Mouse (Mus musculus) intestine, embryonic 16.5 days (tissue): ENCODE data around the gene Sarm1. TPM values are rescaled to one million over a fixed set of nuclear protein-coding genes. Genes with fewer than 3 reads are reported as not detected.

Experiments
- ATAC-seq: fragments of 200-750 bp; cut with Nextera tagmentation; 2 replicates; pipeline ENCODE4 v1.8.0; 2017; ENCODE audit warnings: moderate TSS enrichment, moderate library complexity
- H3K27ac ChIP-seq: fragments of 300-500 bp; sonication (generic); 2 replicates; pipeline ENCODE4 v1.5.1; 2014; ENCODE audit warnings: mild to moderate bottlenecking, low read length
- H3K27me3 ChIP-seq: fragments of 300-500 bp; sonication (generic); replicated peaks from 2 replicates; pipeline ENCODE4 v1.6.1; 2014; ENCODE audit warnings: low read length, control low read depth, mixed read lengths; ENCODE audit not compliant: control insufficient read depth, insufficient read depth
- H3K36me3 ChIP-seq: fragments of 300-500 bp; sonication (generic); 2 replicates; pipeline ENCODE4 v1.6.1; 2014; ENCODE audit warnings: low read length, control low read depth; ENCODE audit not compliant: control insufficient read depth, insufficient read depth
- H3K4me1 ChIP-seq: fragments of 300-500 bp; sonication (generic); 2 replicates; pipeline ENCODE4 v1.6.1; 2014; ENCODE audit warnings: low read length, control low read depth, mixed read lengths; ENCODE audit not compliant: control insufficient read depth, insufficient read depth
- H3K4me2 ChIP-seq: fragments of 300-500 bp; sonication (generic); 2 replicates; pipeline ENCODE4 v1.6.1; 2014; ENCODE audit warnings: low read depth, low read length, control low read depth
- H3K4me3 ChIP-seq: fragments of 300-500 bp; sonication (generic); 2 replicates; pipeline ENCODE4 v1.5.1; 2014; ENCODE audit warnings: mild to moderate bottlenecking, low read length
- H3K9ac ChIP-seq: fragments of 300-500 bp; sonication (generic); 2 replicates; pipeline ENCODE4 v1.6.1; 2014; ENCODE audit warnings: low read depth, low read length
- H3K9me3 ChIP-seq: fragments of 300-500 bp; sonication (generic); 2 replicates; pipeline ENCODE4 v1.6.1; 2016; ENCODE audit warnings: low read length, control low read depth; ENCODE audit not compliant: control insufficient read depth
- WGBS: fragments of 180-500 bp; shearing (Covaris S2); extraction: QIAGEN DNeasy Blood & Tissue Kit; methylation state at CpG from one replicate; pipeline ENCODE4 v1.1.7; 2014; 5-methylcytosine and 5-hydroxymethylcytosine counted together
- polyA plus RNA-seq: library from polyadenylated mRNA; unstranded; fragments of >200 nt; fragmentation: Nextera tagmentation; extraction: Ambion mirVana; gene quantifications from 2 replicates; pipeline ENCODE4 v1.2.1, GENCODE M21; 2015

Gene Sarm1
- polyA plus RNA-seq, result 1.6 and 2.1 TPM in 2 replicates

DNA sequence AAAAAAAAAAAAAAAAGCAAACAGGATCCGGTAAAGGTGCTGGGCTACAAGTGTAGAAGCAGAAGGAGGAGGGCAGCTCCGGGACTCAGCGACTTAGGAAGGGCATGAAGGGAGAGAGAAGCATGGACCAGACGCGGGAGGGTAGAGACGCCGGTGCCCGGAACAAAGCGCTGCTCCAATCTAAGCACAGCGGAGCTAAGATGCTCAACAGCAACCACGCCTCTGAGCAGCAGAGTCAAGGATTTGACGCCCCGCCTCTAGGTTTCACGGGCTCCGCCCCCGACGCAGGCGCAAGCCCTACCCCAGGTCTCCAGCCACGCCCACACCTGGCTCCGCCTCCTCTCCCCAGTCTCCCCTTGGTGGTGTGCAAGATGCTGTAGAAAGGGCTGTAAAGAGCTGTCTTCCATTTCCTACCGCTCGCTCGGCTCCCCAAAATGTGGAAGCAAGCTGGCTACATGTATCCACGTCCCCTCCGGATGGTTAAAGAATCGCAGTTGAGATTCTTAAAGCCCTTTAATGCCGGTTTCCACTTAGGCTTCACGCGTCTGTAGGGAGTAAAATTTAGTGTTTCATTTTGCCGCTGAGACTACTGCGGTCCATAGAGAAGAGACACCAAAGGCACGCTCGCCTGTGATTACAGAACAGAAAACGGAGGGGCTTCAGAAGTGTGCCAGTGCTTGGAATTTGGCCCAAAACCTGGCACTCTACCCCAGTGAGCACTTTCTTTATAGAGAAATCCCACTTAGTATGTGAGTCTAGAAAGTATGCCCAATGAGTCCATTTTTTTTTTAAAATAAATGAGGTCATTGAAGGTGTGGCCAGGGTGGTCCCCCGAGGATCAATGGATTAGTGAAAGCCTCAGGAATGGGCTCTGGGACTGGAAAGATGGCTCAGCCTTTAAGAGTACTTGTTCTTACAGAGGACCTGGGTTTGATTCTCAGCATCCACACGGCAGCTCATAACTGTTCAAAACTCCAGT is at the start of gene Sarm1:
Gene Sarm1, minus strand, starts transcription at position 211 of the 979 bp plus-strand sequence.
- Histone ChIP-seq H3K4me2 (peak within 1 kb of the TSS; percentile 96), H3K27me3 (peaks cover 26% of the 10 kb centered on the region), H3K9me3 (no peaks in the 10 kb centered on the region), H3K9ac (peak within 1 kb of the TSS; percentile 57), H3K27ac (no peak within 1 kb of the TSS), H3K36me3 (no peaks in the 10 kb centered on the region), H3K4me3 (peak within 1 kb of the TSS; percentile 56), H3K4me1 (peaks cover 8% of the 10 kb centered on the region)
- ATAC-seq, result peak; percentile 97
- 3% methylated on average over 36 of the region's 36 CpGs for WGBS

- 55% methylated on average over 8 of the region's 8 CpGs for WGBS
- Histone ChIP-seq H3K36me3 (no peaks in the 10 kb centered on the region), H3K4me2 (no peak overlapping the region), H3K9ac (no peak overlapping the region), H3K27me3 (no peaks in the 10 kb centered on the region), H3K4me1 (peaks cover 20% of the 10 kb centered on the region), H3K27ac (no peak overlapping the region), H3K4me3 (no peak overlapping the region), H3K9me3 (no peaks in the 10 kb centered on the region)
- no peak for ATAC-seq
Observed at GRCm38 (mm10) chr11:78545181-78545580, 47.6 kb upstream of the Sarm1 start.

DNA sequence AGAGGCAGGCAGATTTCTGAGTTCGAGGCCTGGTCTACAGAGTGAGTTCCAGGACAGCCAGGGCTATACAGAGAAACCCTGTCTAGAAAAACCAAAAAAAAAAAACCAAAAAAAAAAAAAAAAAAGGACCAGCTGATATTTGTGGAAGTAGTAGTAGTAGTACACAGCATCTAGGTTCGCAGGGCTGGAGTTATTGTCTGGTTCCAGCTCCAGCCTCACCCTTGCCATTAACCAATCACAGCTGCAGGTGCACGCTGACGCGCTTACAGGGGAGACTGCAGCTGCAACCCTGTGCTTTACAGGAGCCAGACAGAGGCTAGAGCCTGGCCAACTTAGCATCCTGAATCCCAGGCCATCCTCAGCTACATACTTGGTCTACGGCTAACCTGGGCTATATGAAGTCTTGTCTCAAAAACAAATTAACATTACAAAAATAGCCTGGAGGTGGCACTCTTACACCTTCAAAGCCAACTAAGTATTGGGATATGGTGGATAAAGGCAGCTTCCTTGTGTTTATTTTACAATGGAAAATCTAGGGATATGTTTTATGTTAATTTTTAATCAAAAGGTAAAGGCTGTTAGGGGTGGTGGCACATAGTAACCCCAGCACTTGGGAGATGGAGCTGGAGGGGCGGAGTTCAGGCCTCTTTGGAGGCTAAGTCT is 47.0 kb upstream of the Sarm1 start:
- no peaks in the 10 kb centered on the region for H3K27me3 ChIP-seq
- 91% methylated on average over 7 of the region's 7 CpGs for WGBS
- H3K9ac ChIP-seq, result no peak overlapping the region
- H3K27ac ChIP-seq, result no peak overlapping the region
- no peak for ATAC-seq
- H3K4me1 ChIP-seq, result peaks cover 18% of the 10 kb centered on the region
- no peaks in the 10 kb centered on the region for H3K9me3 ChIP-seq
- H3K4me3 ChIP-seq, result no peak overlapping the region
- H3K36me3 ChIP-seq, result no peaks in the 10 kb centered on the region; the same call in 1 of the 2 replicates
- no peak overlapping the region for H3K4me2 ChIP-seq

GRCm38 (mm10) chr11:78540358-78540757 is 42.8 kb upstream of the Sarm1 start:
- Histone ChIP-seq H3K4me3 (no peak overlapping the region), H3K4me1 (peaks cover 15% of the 10 kb centered on the region), H3K9ac (no peak overlapping the region), H3K4me2 (no peak overlapping the region), H3K27ac (no peak overlapping the region), H3K27me3 (no peaks in the 10 kb centered on the region), H3K9me3 (no peaks in the 10 kb centered on the region), H3K36me3 (no peaks in the 10 kb centered on the region; the same call in 1 of the 2 replicates)
- 87% methylated on average over 3 of the region's 3 CpGs for WGBS
- ATAC-seq, result no peak

DNA sequence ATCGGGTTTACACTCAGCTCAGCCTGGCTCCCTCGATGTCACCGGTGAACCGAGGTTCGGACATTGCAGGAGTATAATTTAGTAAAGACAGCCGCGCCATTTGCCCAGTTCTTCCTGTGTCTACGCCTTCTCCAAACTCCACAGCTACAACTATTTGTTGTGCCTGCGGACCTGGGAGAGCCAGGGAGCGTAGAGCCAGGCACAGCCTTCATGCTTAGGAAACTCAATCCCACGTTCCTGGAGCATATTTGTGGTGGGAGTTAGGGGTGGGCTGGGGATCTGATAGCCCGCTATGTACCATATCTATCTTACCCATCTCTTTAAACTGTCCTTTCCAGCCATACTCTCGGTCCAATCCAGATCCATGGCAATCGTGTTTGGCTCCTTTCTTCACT is 39.1 kb upstream of the Sarm1 start:
- ATAC-seq, result peak; percentile 12
- H3K27ac ChIP-seq, result peak overlapping the region; percentile 91
- under 1% methylated on average over 14 of the region's 14 CpGs for WGBS
- peak overlapping the region; percentile 85 for H3K9ac ChIP-seq
- peaks cover 23% of the 10 kb centered on the region for H3K4me1 ChIP-seq
- H3K4me2 ChIP-seq, result peak overlapping the region; percentile 76
- no peaks in the 10 kb centered on the region for H3K27me3 ChIP-seq
- no peaks in the 10 kb centered on the region; the same call in 1 of the 2 replicates for H3K36me3 ChIP-seq
- H3K4me3 ChIP-seq, result peak overlapping the region; percentile 84
- no peaks in the 10 kb centered on the region for H3K9me3 ChIP-seq

- ATAC-seq, result peak; percentile 97
- WGBS, result under 1% methylated on average over 52 of the region's 52 CpGs
Observed at GRCm38 (mm10) chr11:78536080-78536689, 38.6 kb upstream of the Sarm1 start, which contains the start of the genes Tnfaip1 and Ift20. Gene Tnfaip1, minus strand, starts transcription at chr11:78536332. Gene Ift20, plus strand, starts transcription at chr11:78536361.

GRCm38 (mm10) chr11:78535376-78536079 is 38.0 kb upstream of the Sarm1 start:
- H3K9me3 ChIP-seq, result no peaks in the 10 kb centered on the region
- under 1% methylated on average over 23 of the region's 23 CpGs for WGBS
- H3K4me1 ChIP-seq, result peaks cover 23% of the 10 kb centered on the region
- H3K27ac ChIP-seq, result peak overlapping the region; percentile 97
- ATAC-seq, result peak; percentile 65
- H3K4me3 ChIP-seq, result peak overlapping the region; percentile 84
- H3K36me3 ChIP-seq, result no peaks in the 10 kb centered on the region; the same call in 1 of the 2 replicates
- H3K9ac ChIP-seq, result peak overlapping the region; percentile 87
- no peaks in the 10 kb centered on the region for H3K27me3 ChIP-seq
- peak overlapping the region; percentile 75 for H3K4me2 ChIP-seq

More at GRCm38 (mm10) chr11:78536080-78536689, 38.6 kb upstream of the Sarm1 start, which contains the start of the genes Tnfaip1 and Ift20:
- no peaks in the 10 kb centered on the region for H3K9me3 ChIP-seq
- H3K4me3 ChIP-seq, result peak within 1 kb of the TSS; percentile 84
- H3K27me3 ChIP-seq, result no peaks in the 10 kb centered on the region
- peak within 1 kb of the TSS; percentile 76 for H3K4me2 ChIP-seq
- H3K36me3 ChIP-seq, result no peaks in the 10 kb centered on the region; the same call in 1 of the 2 replicates
- peaks cover 23% of the 10 kb centered on the region for H3K4me1 ChIP-seq
- H3K27ac ChIP-seq, result peak within 1 kb of the TSS; percentile 97
- H3K9ac ChIP-seq, result peak within 1 kb of the TSS; percentile 87

DNA sequence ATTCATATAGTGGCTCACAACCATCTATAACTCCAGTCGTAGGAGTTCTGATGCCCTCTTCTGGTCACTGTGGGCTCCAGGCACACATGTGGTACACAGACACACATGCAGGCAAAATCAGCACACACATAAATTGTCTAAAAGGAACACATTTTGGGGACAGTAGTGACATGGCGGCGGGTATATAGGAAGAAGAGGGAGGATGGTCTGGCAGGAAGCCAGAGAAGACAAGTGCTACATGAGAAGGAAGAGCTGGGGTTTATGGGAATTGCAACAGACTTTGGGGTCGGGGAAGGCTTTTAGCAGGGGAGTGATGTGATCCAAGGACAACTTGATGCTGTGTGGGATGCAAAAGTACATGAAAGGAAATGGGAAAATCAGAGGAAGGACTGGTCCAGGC is 37.0 kb upstream of the Sarm1 start:
- peak overlapping the region; percentile 84 for H3K4me3 ChIP-seq
- H3K9me3 ChIP-seq, result no peaks in the 10 kb centered on the region
- ATAC-seq, result no peak
- 87% methylated on average over 4 of the region's 4 CpGs for WGBS
- H3K36me3 ChIP-seq, result 0 out of 2 replicates have a peak, but pooled peaks cover 2% of the 10 kb centered on the region
- H3K4me2 ChIP-seq, result peak overlapping the region; percentile 75
- no peaks in the 10 kb centered on the region for H3K27me3 ChIP-seq
- peaks cover 23% of the 10 kb centered on the region for H3K4me1 ChIP-seq
- H3K27ac ChIP-seq, result peak overlapping the region; percentile 97
- peak overlapping the region; percentile 87; the same call in 1 of the 2 replicates for H3K9ac ChIP-seq
